Mouse (Mus musculus) left cerebral cortex, adult 11 months (tissue): Measurements from ENCODE around the gene Nop9.

ENCODE experiments used
- DNase-seq: peaks from one replicate; pipeline ENCODE4 v3.0.0; 2022; ENCODE audit warnings: low spot score

Nop9 gene

GRCm38 (mm10) chr14:55745180-55745860 lies at the start of gene Nop9, which contains the start of gene Dhrs1:
Nop9 (plus strand) TSS chr14:55745693.
Dhrs1 (minus strand) TSS chr14:55745690.
- peak; percentile 74 for DNase-seq

- DNase-seq: no peak
Measured at GRCm38 (mm10) chr14:55697226-55697625, 48.3 kb upstream of the Nop9 start.

GRCm38 (mm10) chr14:55701131-55701530 lies 44.4 kb upstream of the Nop9 start:
- DNase-seq: no peak

GRCm38 (mm10) chr14:55702761-55703160 lies 42.7 kb upstream of the Nop9 start:
- DNase-seq: no peak

- DNase-seq: no peak
Measured at GRCm38 (mm10) chr14:55706051-55706600, 39.4 kb upstream of the Nop9 start.

- DNase-seq: no peak
Measured at GRCm38 (mm10) chr14:55707397-55707796, 38.1 kb upstream of the Nop9 start.

GRCm38 (mm10) chr14:55709509-55709908 lies 36.0 kb upstream of the Nop9 start:
- DNase-seq: no peak

- DNase-seq: no peak
Measured at GRCm38 (mm10) chr14:55711786-55712185, 33.7 kb upstream of the Nop9 start.

- DNase-seq: no peak
Measured at GRCm38 (mm10) chr14:55713007-55713728, 32.3 kb upstream of the Nop9 start.

GRCm38 (mm10) chr14:55713729-55714122 lies 31.8 kb upstream of the Nop9 start, which contains the start of gene Tgm1:
Tgm1 (minus strand) TSS chr14:55713926.
- DNase-seq: no peak

GRCm38 (mm10) chr14:55714893-55715292 lies 30.6 kb upstream of the Nop9 start:
- DNase-seq: no peak

GRCm38 (mm10) chr14:55716271-55716670 lies 29.2 kb upstream of the Nop9 start:
- DNase-seq: no peak

GRCm38 (mm10) chr14:55716884-55717283 lies 28.6 kb upstream of the Nop9 start:
- DNase-seq: no peak

GRCm38 (mm10) chr14:55719737-55720136 lies 25.8 kb upstream of the Nop9 start:
- no peak for DNase-seq

GRCm38 (mm10) chr14:55720666-55721065 lies 24.8 kb upstream of the Nop9 start:
- no peak for DNase-seq

- DNase-seq: no peak
Measured at GRCm38 (mm10) chr14:55721076-55721475, 24.4 kb upstream of the Nop9 start.

GRCm38 (mm10) chr14:55721700-55722437 lies 23.6 kb upstream of the Nop9 start, which contains the start of gene Rabggta:
Rabggta (minus strand) TSS chr14:55722263.
- DNase-seq: peak; percentile 88

- DNase-seq: no peak
Measured at GRCm38 (mm10) chr14:55722438-55722945, 23.0 kb upstream of the Nop9 start.

- DNase-seq: no peak
Measured at GRCm38 (mm10) chr14:55723433-55723832, 22.1 kb upstream of the Nop9 start.

- no peak for DNase-seq
Measured at GRCm38 (mm10) chr14:55724411-55724871, 21.1 kb upstream of the Nop9 start.

- no peak for DNase-seq
Measured at GRCm38 (mm10) chr14:55726261-55726660, 19.2 kb upstream of the Nop9 start.
